Mouse (Mus musculus) hindbrain, postnatal 0 days (tissue): ENCODE measurements at regions not wholly inside any gene's neighbourhood (a gene's known extent, or its start where the extent isn't known, plus 50 kb on each side); places are given as distances from the start of the nearest gene placed in this dataset.

Source experiments
- ATAC-seq: fragments of 200-750 bp; cut with Nextera tagmentation; 2 replicates; pipeline ENCODE4 v1.8.0; 2017; ENCODE audit warnings: mild to moderate bottlenecking, moderate TSS enrichment, moderate library complexity
- DNase-seq: peaks from one replicate; pipeline ENCODE4 v3.0.0-alpha.2; 2015; ENCODE audit warnings: low spot score
- H3K27ac ChIP-seq: fragments of 300-500 bp; sonication (generic); 2 replicates; pipeline ENCODE4 v1.5.1; 2014; ENCODE audit warnings: mild to moderate bottlenecking
- H3K27me3 ChIP-seq: fragments of 300-500 bp; sonication (generic); 2 replicates; pipeline ENCODE4 v1.6.1; 2014; ENCODE audit warnings: low read length, mixed read lengths; ENCODE audit not compliant: insufficient read depth
- H3K36me3 ChIP-seq: fragments of 300-500 bp; sonication (generic); 2 replicates; pipeline ENCODE4 v1.6.1; 2014; ENCODE audit warnings: low read length, mixed read lengths; ENCODE audit not compliant: insufficient read depth
- H3K4me1 ChIP-seq: fragments of 300-500 bp; sonication (generic); 2 replicates; pipeline ENCODE4 v1.6.1; 2014; ENCODE audit warnings: antibody characterized with exemption, low read length, mixed read lengths; ENCODE audit not compliant: insufficient read depth
- H3K4me2 ChIP-seq: fragments of 300-500 bp; sonication (generic); 2 replicates; pipeline ENCODE4 v1.6.1; 2014; ENCODE audit warnings: low read depth, mild to moderate bottlenecking, low read length, moderate library complexity, mixed read lengths
- H3K4me3 ChIP-seq: fragments of 300-500 bp; sonication (generic); 2 replicates; pipeline ENCODE4 v1.5.1; 2014; ENCODE audit warnings: low read length
- H3K9ac ChIP-seq: fragments of 300-500 bp; sonication (generic); replicated peaks from 2 replicates; pipeline ENCODE4 v1.6.1; 2014; ENCODE audit warnings: mild to moderate bottlenecking, low read length, moderate library complexity, mixed read lengths
- H3K9me3 ChIP-seq: fragments of 300-500 bp; sonication (generic); 2 replicates; pipeline ENCODE4 v1.6.1; 2016; ENCODE audit warnings: low read length, mixed read lengths
- CTCF ChIP-seq: IDR thresholded peaks from 2 replicates; pipeline ENCODE4 v1.5.1; 2016; ENCODE audit warnings: antibody characterized with exemption, control low read depth, low read depth
- WGBS: fragments of 180-500 bp; shearing (Covaris S2); extraction: QIAGEN DNeasy Blood & Tissue Kit; methylation state at CpG from one replicate; pipeline ENCODE4 v1.1.7; 2014; 5-methylcytosine and 5-hydroxymethylcytosine counted together

- Histone ChIP-seq H3K9me3 (no peaks in the 10 kb centered on the region), H3K4me3 (no peak overlapping the region), H3K4me1 (no peaks in the 10 kb centered on the region), H3K27me3 (no peaks in the 10 kb centered on the region), H3K36me3 (no peaks in the 10 kb centered on the region), H3K4me2 (no peak overlapping the region), H3K27ac (no peak overlapping the region), H3K9ac (no peak overlapping the region)
- no peak for TF ChIP-seq CTCF
- no peak for ATAC-seq
- DNase-seq = no peak
- 26% methylated on average over 1 of the region's 1 CpGs for WGBS
These were observed 886.8 kb downstream of the Diaph3 start for GRCm38 (mm10) chr14:86254196-86254595.

GRCm38 (mm10) chr14:86251617-86252016 is 889.4 kb downstream of the Diaph3 start:
- Histone ChIP-seq H3K4me2 (no peak overlapping the region), H3K36me3 (no peaks in the 10 kb centered on the region), H3K27ac (no peak overlapping the region), H3K27me3 (no peaks in the 10 kb centered on the region), H3K9ac (no peak overlapping the region), H3K9me3 (no peaks in the 10 kb centered on the region), H3K4me1 (no peaks in the 10 kb centered on the region), H3K4me3 (no peak overlapping the region)
- TF ChIP-seq CTCF = no peak
- no peak for ATAC-seq
- no peak for DNase-seq

DNA sequence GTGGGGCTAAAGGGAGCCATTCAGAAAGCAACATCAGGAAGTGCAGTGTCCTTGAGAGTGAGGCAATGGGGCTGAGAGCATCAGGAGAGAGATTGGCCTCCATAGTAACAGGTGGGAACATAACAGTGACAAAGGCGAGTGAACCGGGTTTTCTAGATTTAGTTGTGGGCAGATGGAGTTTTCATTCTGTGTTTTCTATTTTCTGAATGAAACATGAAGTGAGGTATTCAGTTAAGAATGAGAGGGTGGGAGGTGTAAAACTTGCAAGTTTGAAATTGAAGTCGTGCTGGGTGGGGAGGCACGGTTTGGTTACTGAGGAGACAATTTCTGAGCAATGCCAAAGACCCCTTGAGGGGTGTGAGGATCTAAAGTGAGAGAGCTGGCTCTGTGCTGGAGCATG is 893.3 kb downstream of the Diaph3 start:
- no peak overlapping the region for H3K27ac ChIP-seq
- no peak overlapping the region for H3K9ac ChIP-seq
- no peaks in the 10 kb centered on the region for H3K9me3 ChIP-seq
- no peak overlapping the region for H3K4me3 ChIP-seq
- DNase-seq (no peak), ATAC-seq (no peak)
- no peak for TF ChIP-seq CTCF
- WGBS = 92% methylated on average over 4 of the region's 4 CpGs
- H3K4me2 ChIP-seq = no peak overlapping the region
- H3K4me1 ChIP-seq = no peaks in the 10 kb centered on the region
- no peaks in the 10 kb centered on the region for H3K36me3 ChIP-seq
- no peaks in the 10 kb centered on the region for H3K27me3 ChIP-seq

- TF ChIP-seq CTCF = no peak
- Histone ChIP-seq H3K4me1 (no peaks in the 10 kb centered on the region), H3K9ac (no peak overlapping the region), H3K27ac (no peak overlapping the region), H3K4me3 (no peak overlapping the region), H3K9me3 (no peaks in the 10 kb centered on the region), H3K4me2 (no peak overlapping the region), H3K36me3 (no peaks in the 10 kb centered on the region), H3K27me3 (no peaks in the 10 kb centered on the region)
- ATAC-seq = no peak
- WGBS = 85% methylated on average over 8 of the region's 8 CpGs
- no peak for DNase-seq
These were observed 894.3 kb downstream of the Diaph3 start for GRCm38 (mm10) chr14:86246770-86247169.

DNA sequence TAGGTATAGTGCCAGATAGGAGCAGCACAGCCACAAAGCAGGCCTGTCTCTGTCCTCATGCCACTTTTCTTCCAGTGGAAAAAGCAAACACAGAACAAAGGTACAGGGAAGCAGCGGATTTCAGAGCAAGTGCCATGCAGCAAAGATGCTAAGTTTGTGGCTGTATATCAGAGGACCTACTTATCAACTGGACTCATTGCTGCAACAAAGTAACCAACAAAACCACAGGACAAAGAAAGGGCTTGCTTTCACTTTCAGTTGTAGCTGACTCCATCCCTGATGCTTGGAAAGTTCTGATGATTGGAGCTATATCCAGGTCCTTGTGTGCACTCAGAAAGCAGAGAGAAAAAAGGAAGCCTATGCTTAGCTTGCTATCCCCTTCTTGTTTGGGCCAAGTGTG is 897.4 kb downstream of the Diaph3 start:
- DNase-seq = no peak
- H3K9me3 ChIP-seq = no peaks in the 10 kb centered on the region
- H3K4me1 ChIP-seq = no peaks in the 10 kb centered on the region
- no peak overlapping the region for H3K9ac ChIP-seq
- H3K4me3 ChIP-seq = no peak overlapping the region
- ATAC-seq = no peak
- H3K36me3 ChIP-seq = no peaks in the 10 kb centered on the region
- no peaks in the 10 kb centered on the region for H3K27me3 ChIP-seq
- TF ChIP-seq CTCF = no peak
- H3K4me2 ChIP-seq = no peak overlapping the region
- WGBS = 74% methylated on average over 1 of the region's 1 CpGs
- H3K27ac ChIP-seq = no peak overlapping the region

- Histone ChIP-seq H3K4me1 (no peaks in the 10 kb centered on the region), H3K36me3 (no peaks in the 10 kb centered on the region), H3K4me2 (no peak overlapping the region), H3K27ac (no peak overlapping the region), H3K27me3 (no peaks in the 10 kb centered on the region), H3K4me3 (no peak overlapping the region), H3K9me3 (no peaks in the 10 kb centered on the region), H3K9ac (no peak overlapping the region)
- DNase-seq (peak; percentile 32), ATAC-seq (no peak)
- no peak for TF ChIP-seq CTCF
- 35% methylated on average over 1 of the region's 1 CpGs for WGBS
These were observed 898.2 kb downstream of the Diaph3 start for GRCm38 (mm10) chr14:86242836-86243235.

DNA sequence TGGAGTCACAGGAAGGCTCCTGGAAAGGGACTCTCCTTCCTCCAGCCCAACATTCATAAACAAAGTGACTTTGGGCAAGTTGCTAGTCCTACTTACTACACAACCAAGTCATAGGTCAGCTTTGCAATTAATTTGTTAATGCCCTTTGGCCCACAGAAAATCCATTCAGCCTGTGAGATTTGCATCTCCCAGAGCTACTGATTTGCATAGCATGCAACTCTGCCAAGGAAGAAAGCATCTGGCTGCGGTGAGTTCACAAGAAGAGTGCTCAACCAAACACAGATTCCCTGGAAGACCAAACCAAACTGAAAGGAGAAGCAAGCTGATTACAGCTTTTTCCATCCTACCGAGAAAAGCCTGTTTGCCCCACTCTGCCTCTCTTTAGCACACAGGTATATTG is 901.9 kb downstream of the Diaph3 start:
- no peaks in the 10 kb centered on the region for H3K9me3 ChIP-seq
- no peak overlapping the region for H3K4me2 ChIP-seq
- no peaks in the 10 kb centered on the region for H3K27me3 ChIP-seq
- ATAC-seq = 0 out of 2 replicates have a peak, but pooled peaks have one; percentile 21
- WGBS = 25% methylated on average over 2 of the region's 2 CpGs
- H3K4me1 ChIP-seq = no peaks in the 10 kb centered on the region
- H3K27ac ChIP-seq = no peak overlapping the region
- no peak overlapping the region for H3K4me3 ChIP-seq
- H3K9ac ChIP-seq = no peak overlapping the region
- H3K36me3 ChIP-seq = no peaks in the 10 kb centered on the region
- TF ChIP-seq CTCF = no peak
- DNase-seq = peak; percentile 48
